Mouse (Mus musculus) heart, adult 2 months (tissue): ENCODE results near the gene Ezr.

Experiments used
- CTCF ChIP-seq: fragments of 200-600 bp; IDR thresholded peaks from 2 replicates; pipeline ENCODE4 v1.8.1; 2022; ENCODE audit warnings: antibody characterized with exemption, mild to moderate bottlenecking, moderate library complexity
- EP300 ChIP-seq: fragments of 200-500 bp; IDR thresholded peaks from 2 replicates; pipeline ENCODE4 v1.6.1; 2011; ENCODE audit warnings: low read depth, low read length, control low read depth; ENCODE audit not compliant: insufficient read depth
- POLR2A ChIP-seq: fragments of 200-500 bp; IDR thresholded peaks from 2 replicates; pipeline ENCODE4 v1.6.1; 2011; ENCODE audit warnings: mild to moderate bottlenecking, low read depth, low read length, control low read depth; ENCODE audit not compliant: insufficient read depth

- TF ChIP-seq CTCF: no peak
- TF ChIP-seq EP300: no peak
- TF ChIP-seq POLR2A: no peak
Measured at GRCm38 (mm10) chr17:6765886-6766285, 16.7 kb downstream of the Ezr start.
